Mouse (Mus musculus): Measurements from ENCODE around the gene Fry. TPM values are rescaled to one million over a fixed set of nuclear protein-coding genes. Genes with fewer than 3 reads are reported as not detected.

Gene Fry
- total RNA-seq, 2 experiments from 2014 or later = 74.1 to 86.7 TPM

GRCm38 (mm10) chr5:150404867-150405266 is 286.4 kb downstream of the Fry start:
- intact Hi-C loops (cut with DNase I; ENCODE audit: low total_unique reads) = loop anchor here (10.0 kb wide), 1 partner anchor 170 kb away; no protein-coding TSS in a partner anchor
- no peak for DNase-seq

- no peak for DNase-seq
- intact Hi-C loops (cut with DNase I; ENCODE audit: low total_unique reads) = loop anchor here (10.0 kb wide), 1 partner anchor 174 kb away; no protein-coding TSS in a partner anchor
Measured at GRCm38 (mm10) chr5:150408979-150409378, 290.5 kb downstream of the Fry start.

- intact Hi-C loops (cut with DNase I; ENCODE audit: low total_unique reads) = loop anchor here (10.0 kb wide), 1 partner anchor 175 kb away; no protein-coding TSS in a partner anchor
- no peak for DNase-seq
Measured at GRCm38 (mm10) chr5:150409451-150410045, 291.1 kb downstream of the Fry start.

- intact Hi-C loops (cut with DNase I; ENCODE audit: low total_unique reads) = no loop called here
- DNase-seq = no peak
Measured at GRCm38 (mm10) chr5:150412750-150413450, 294.5 kb downstream of the Fry start.

GRCm38 (mm10) chr5:150414823-150415222 is 296.4 kb downstream of the Fry start:
- intact Hi-C loops (cut with DNase I; ENCODE audit: low total_unique reads) = no loop called here
- DNase-seq = no peak

GRCm38 (mm10) chr5:150417223-150417622 is 298.8 kb downstream of the Fry start:
- intact Hi-C loops (cut with DNase I; ENCODE audit: low total_unique reads) = no loop called here
- DNase-seq = no peak

GRCm38 (mm10) chr5:150418035-150418434 is 299.6 kb downstream of the Fry start:
- intact Hi-C loops (cut with DNase I; ENCODE audit: low total_unique reads) = no loop called here
- DNase-seq = no peak

GRCm38 (mm10) chr5:150425038-150425437 is 306.6 kb downstream of the Fry start:
- intact Hi-C loops (cut with DNase I; ENCODE audit: low total_unique reads) = loop anchor here (10.0 kb wide), 1 partner anchor 250 kb away; no protein-coding TSS in a partner anchor
- no peak for DNase-seq

- intact Hi-C loops (cut with DNase I; ENCODE audit: low total_unique reads) = loop anchor here (10.0 kb wide), 1 partner anchor 252 kb away; no protein-coding TSS in a partner anchor
Measured at GRCm38 (mm10) chr5:150426595-150426994, 308.1 kb downstream of the Fry start.

GRCm38 (mm10) chr5:150431286-150431685 is 312.8 kb downstream of the Fry start:
- no peak for DNase-seq
- intact Hi-C loops (cut with DNase I; ENCODE audit: low total_unique reads) = no loop called here

More at GRCm38 (mm10) chr5:150426595-150426994, 308.1 kb downstream of the Fry start:
- no peak for DNase-seq

- intact Hi-C loops (cut with DNase I; ENCODE audit: low total_unique reads) = no loop called here
- no peak for DNase-seq
Measured at GRCm38 (mm10) chr5:150432960-150433359, 314.5 kb downstream of the Fry start.

GRCm38 (mm10) chr5:150436629-150437389 is 318.4 kb downstream of the Fry start:
- intact Hi-C loops (cut with DNase I; ENCODE audit: low total_unique reads) = no loop called here
- DNase-seq = peak; percentile 79

- intact Hi-C loops (cut with DNase I; ENCODE audit: low total_unique reads) = loop anchor here (10.0 kb wide), 1 partner anchor 223 kb away; the partner anchor contains the start of gene N4bp2l2
- DNase-seq = no peak
Measured at GRCm38 (mm10) chr5:150441690-150442089, 323.2 kb downstream of the Fry start.

- no peak for DNase-seq
- intact Hi-C loops (cut with DNase I; ENCODE audit: low total_unique reads) = no loop called here
Measured at GRCm38 (mm10) chr5:150451281-150452003, 333.0 kb downstream of the Fry start.

GRCm38 (mm10) chr5:150452004-150452626 is 333.7 kb downstream of the Fry start:
- intact Hi-C loops (cut with DNase I; ENCODE audit: low total_unique reads) = no loop called here
- DNase-seq = no peak

GRCm38 (mm10) chr5:150452671-150453070 is 334.2 kb downstream of the Fry start:
- no peak for DNase-seq
- intact Hi-C loops (cut with DNase I; ENCODE audit: low total_unique reads) = no loop called here

GRCm38 (mm10) chr5:150453490-150453889 is 335.0 kb downstream of the Fry start:
- intact Hi-C loops (cut with DNase I; ENCODE audit: low total_unique reads) = no loop called here

GRCm38 (mm10) chr5:150457165-150457903 is 338.9 kb downstream of the Fry start:
- intact Hi-C loops (cut with DNase I; ENCODE audit: low total_unique reads) = no loop called here
- no peak for DNase-seq

More at GRCm38 (mm10) chr5:150453490-150453889, 335.0 kb downstream of the Fry start:
- no peak for DNase-seq

Measured in gastrocnemius, postnatal 14 days (tissue).